Mouse (Mus musculus): ENCODE data around the gene Pphln1. TPM values are rescaled to one million over a fixed set of nuclear protein-coding genes. Genes with fewer than 3 reads are reported as not detected.

Gene Pphln1
- 60.3 and 65.1 TPM in 2 replicates for total RNA-seq (2014; fragmentation: Nextera tagmentation)
- total RNA-seq (2017), result 37.9 and 57.9 TPM in 2 replicates

- peak; percentile 91 for ATAC-seq (replicated peaks; ENCODE audit: low FRiP score, low TSS enrichment, poor library complexity, severe bottlenecking)
Observed at GRCm38 (mm10) chr15:93397826-93398698, at the start of gene Pphln1, which contains the start of gene Zcrb1. Pphln1 (plus strand) TSS chr15:93398350. Zcrb1 (minus strand) TSS chr15:93398334.

- ATAC-seq (replicated peaks; ENCODE audit: low FRiP score, low TSS enrichment, poor library complexity, severe bottlenecking), result no peak
Observed at GRCm38 (mm10) chr15:93358346-93359095, 39.6 kb upstream of the Pphln1 start.

GRCm38 (mm10) chr15:93365561-93365960 is 32.6 kb upstream of the Pphln1 start:
- ATAC-seq (replicated peaks; ENCODE audit: low FRiP score, low TSS enrichment, poor library complexity, severe bottlenecking), result no peak

DNA sequence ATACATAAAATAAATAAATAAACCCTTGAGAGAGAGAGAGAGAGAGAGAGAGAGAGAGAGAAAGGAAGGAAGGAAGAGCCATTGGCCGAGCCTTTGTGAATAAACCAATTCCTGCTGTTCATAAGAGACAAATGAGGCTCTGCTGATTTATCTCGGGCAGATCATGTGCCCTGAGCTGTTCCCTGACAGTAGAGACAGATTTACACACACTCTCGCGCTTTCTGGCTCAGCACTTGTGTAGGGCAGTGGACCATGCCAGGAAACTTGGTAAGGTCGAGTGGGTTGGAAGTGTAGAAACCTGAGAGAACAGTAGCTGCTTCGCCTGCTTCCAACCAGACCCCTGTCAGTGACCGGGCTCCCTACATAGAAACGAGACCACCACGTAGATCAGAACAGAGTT is 29.6 kb upstream of the Pphln1 start:
- no peak for ATAC-seq (replicated peaks; ENCODE audit: low FRiP score, low TSS enrichment, poor library complexity, severe bottlenecking)

DNA sequence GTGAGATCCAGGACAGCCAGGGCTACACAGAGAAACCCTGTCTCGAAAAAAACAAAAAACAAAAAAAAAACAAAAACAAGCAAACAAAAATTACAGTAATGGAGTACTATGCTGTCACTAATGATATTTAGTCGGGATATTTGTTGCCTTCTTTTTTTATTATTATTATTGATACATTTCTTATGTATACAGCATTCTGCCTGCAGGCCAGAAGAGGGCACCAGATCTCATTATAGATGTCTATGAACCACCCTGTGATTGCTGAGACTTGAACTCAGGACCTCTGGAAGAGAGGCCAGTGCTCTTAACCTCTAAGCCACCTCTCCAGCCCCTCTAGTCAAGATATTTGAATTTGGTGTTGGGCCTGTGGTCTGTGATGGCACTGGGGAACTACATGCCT is 26.3 kb upstream of the Pphln1 start:
- no peak for ATAC-seq (replicated peaks; ENCODE audit: low FRiP score, low TSS enrichment, poor library complexity, severe bottlenecking)

GRCm38 (mm10) chr15:93372525-93373119 is 25.5 kb upstream of the Pphln1 start:
- ATAC-seq (replicated peaks; ENCODE audit: low FRiP score, low TSS enrichment, poor library complexity, severe bottlenecking), result peak; percentile 48; the same call in 1 of the 2 replicates

DNA sequence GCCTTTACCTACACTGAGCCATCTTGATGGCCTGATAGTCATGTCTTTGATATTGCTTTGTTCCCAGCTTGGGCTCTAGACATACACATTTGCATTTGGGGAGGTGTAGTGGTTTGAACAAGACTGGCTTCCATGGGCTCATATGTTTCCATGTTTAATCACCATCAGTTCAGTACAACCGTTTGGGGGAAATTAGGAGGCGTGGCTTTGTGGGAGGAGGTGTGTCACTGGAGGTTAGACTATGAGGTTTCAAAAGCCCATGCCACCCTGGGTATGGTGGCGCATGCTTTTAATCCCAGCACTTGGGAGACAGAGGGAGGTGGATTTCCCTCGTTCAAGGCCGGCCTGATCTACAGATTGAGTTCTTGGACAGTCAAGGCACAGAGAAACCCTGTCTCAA is 22.5 kb upstream of the Pphln1 start:
- no peak for ATAC-seq (replicated peaks; ENCODE audit: low FRiP score, low TSS enrichment, poor library complexity, severe bottlenecking)

- peak; percentile 62; the same call in 1 of the 2 replicates for ATAC-seq (replicated peaks; ENCODE audit: low FRiP score, low TSS enrichment, poor library complexity, severe bottlenecking)
Observed at GRCm38 (mm10) chr15:93379177-93379576, 19.0 kb upstream of the Pphln1 start.

GRCm38 (mm10) chr15:93381337-93381736 is 16.8 kb upstream of the Pphln1 start:
- no peak for ATAC-seq (replicated peaks; ENCODE audit: low FRiP score, low TSS enrichment, poor library complexity, severe bottlenecking)

DNA sequence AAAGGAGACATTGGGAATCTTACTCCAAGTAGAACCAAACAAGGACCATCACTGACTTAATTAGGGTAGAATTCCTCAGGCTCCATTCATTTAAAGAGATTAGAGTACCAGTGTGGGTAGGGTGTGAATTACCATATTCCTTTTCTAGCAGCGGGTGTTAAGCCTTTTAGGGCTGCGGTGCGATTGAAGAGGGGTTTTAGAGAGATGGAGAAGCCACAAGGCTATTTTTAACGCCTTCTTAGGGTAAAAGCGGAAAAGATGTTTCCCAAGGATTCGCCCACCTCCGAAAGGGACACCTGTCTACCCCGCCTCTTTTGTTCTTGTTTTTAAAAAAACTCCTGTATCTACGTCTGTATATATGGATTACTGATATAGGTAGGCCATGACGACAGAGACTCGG is 881 bp upstream of the Pphln1 start:
- ATAC-seq (replicated peaks; ENCODE audit: low FRiP score, low TSS enrichment, poor library complexity, severe bottlenecking), result no peak

DNA sequence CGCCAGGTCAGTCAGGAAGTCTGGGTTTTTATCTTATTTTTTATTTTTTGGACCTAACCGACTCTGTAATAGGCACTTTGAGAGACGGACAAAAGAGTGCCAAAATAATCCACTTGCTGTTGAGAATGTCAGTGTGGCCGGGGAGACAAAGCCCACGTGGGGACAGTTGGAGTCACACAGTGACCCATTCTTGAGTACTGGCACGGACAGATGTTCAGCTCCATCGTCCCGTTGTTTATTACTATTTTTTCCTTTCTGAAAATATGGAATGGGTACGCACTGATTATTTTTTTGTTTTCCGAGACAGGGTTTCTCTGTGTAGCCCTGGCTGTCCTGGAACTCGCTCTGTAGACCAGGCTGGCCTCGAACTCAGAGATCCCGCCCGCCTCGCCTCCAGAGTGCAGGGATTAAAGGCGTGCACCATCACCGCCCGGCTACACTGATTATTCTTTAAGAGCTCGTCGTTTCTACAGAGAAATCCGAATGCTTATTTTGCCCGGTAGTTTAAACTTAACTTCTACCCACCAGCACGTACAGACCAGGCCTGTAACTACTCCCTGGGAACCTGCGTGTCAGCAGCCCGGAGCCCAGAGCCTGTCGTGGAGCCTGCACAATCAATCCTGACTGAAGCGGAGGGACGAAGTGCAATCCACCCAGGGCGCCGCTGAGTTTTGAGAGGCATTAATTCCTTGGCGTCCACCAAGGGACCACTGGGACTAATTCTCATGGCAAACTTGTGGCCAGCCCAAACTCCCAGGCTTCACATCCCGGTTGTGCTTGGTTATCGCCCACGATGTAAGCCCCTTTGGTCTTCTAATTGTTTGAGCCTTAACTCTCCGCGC is 770 bp downstream of the Pphln1 start:
- peak; percentile 20; the same call in 1 of the 2 replicates for ATAC-seq (replicated peaks; ENCODE audit: low FRiP score, low TSS enrichment, poor library complexity, severe bottlenecking)

DNA sequence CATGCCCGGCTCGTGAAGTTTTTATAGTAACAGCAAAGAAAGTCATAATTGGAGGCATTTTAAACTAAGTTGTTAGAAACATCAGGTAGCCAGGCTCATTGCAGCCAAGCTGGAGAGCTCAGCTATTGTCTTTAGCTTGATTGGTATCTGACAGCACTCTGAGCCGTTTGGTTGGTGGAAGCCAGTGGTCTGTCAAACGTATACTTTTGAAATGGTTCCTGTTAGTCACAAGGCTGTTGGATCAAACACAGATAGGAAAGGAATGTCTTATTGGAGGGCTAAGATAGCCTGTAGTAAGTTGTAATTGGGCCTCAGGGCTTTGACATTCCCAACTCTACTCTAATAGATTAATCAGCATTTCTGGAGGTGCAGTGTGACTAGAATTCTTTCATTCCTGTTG is 3.3 kb downstream of the Pphln1 start:
- ATAC-seq (replicated peaks; ENCODE audit: low FRiP score, low TSS enrichment, poor library complexity, severe bottlenecking), result no peak

GRCm38 (mm10) chr15:93402730-93403129 is 4.6 kb downstream of the Pphln1 start:
- no peak for ATAC-seq (replicated peaks; ENCODE audit: low FRiP score, low TSS enrichment, poor library complexity, severe bottlenecking)

GRCm38 (mm10) chr15:93404849-93405248 is 6.7 kb downstream of the Pphln1 start:
- no peak for ATAC-seq (replicated peaks; ENCODE audit: low FRiP score, low TSS enrichment, poor library complexity, severe bottlenecking)

GRCm38 (mm10) chr15:93405446-93405986 is 7.4 kb downstream of the Pphln1 start:
- no peak for ATAC-seq (replicated peaks; ENCODE audit: low FRiP score, low TSS enrichment, poor library complexity, severe bottlenecking)

- ATAC-seq (replicated peaks; ENCODE audit: low FRiP score, low TSS enrichment, poor library complexity, severe bottlenecking), result no peak
Observed at GRCm38 (mm10) chr15:93406492-93406891, 8.3 kb downstream of the Pphln1 start.

GRCm38 (mm10) chr15:93412445-93412844 is 14.3 kb downstream of the Pphln1 start:
- no peak for ATAC-seq (replicated peaks; ENCODE audit: low FRiP score, low TSS enrichment, poor library complexity, severe bottlenecking)

- ATAC-seq (replicated peaks; ENCODE audit: low FRiP score, low TSS enrichment, poor library complexity, severe bottlenecking), result no peak
Observed at GRCm38 (mm10) chr15:93414456-93414855, 16.3 kb downstream of the Pphln1 start.

DNA sequence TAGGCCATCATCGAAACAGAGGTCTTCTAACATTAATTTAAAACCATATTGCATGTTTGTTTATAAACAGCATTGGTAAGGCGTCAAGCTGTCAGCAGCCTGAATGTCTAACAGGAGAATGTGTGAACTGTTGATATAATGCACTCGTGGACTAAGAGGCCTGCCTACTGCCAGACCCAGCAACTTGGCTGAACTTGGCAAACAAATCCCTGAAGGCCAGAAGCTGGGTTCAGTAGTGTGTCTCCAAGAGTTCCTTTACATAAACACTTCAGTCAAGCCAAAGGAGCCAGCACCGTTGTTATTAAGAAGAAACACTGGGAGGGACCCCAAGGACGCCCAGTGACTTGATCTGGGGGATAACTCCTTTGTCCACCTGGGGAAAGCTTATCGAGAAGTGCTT is 18.1 kb downstream of the Pphln1 start:
- ATAC-seq (replicated peaks; ENCODE audit: low FRiP score, low TSS enrichment, poor library complexity, severe bottlenecking), result no peak

Measured in megakaryocyte-erythroid progenitor cell, adult 5-6 weeks (primary cell).